Mouse (Mus musculus) hindbrain, embryonic 10.5 days (tissue): ENCODE measurements around the gene Rae1. TPM values are rescaled to one million over a fixed set of nuclear protein-coding genes. Genes with fewer than 3 reads are reported as not detected.

Source experiments
- DNase-seq: peaks from one replicate; pipeline ENCODE4 v3.0.0-alpha.2; 2017; ENCODE audit warnings: low spot score
- H3K27ac ChIP-seq: fragments of 300-500 bp; sonication (generic); 2 replicates; pipeline ENCODE4 v1.5.1; 2016; ENCODE audit warnings: mild to moderate bottlenecking, moderate library complexity
- H3K27me3 ChIP-seq: fragments of 300-500 bp; sonication (generic); 2 replicates; pipeline ENCODE4 v1.6.1; 2016; ENCODE audit warnings: mild to moderate bottlenecking; ENCODE audit not compliant: poor library complexity, insufficient read depth, severe bottlenecking
- H3K36me3 ChIP-seq: fragments of 300-500 bp; sonication (generic); 2 replicates; pipeline ENCODE4 v1.6.1; 2016; ENCODE audit warnings: mild to moderate bottlenecking, moderate library complexity
- H3K4me1 ChIP-seq: fragments of 300-500 bp; sonication (generic); replicated peaks from 2 replicates; pipeline ENCODE4 v1.6.1; 2016; ENCODE audit warnings: mild to moderate bottlenecking
- H3K4me3 ChIP-seq: fragments of 300-500 bp; sonication (generic); 2 replicates; pipeline ENCODE4 v1.5.1; 2016; ENCODE audit warnings: mild to moderate bottlenecking, moderate library complexity
- H3K9me3 ChIP-seq: fragments of 300-500 bp; sonication (generic); 2 replicates; pipeline ENCODE4 v1.6.1; 2016; ENCODE audit warnings: mild to moderate bottlenecking, moderate library complexity
- WGBS: fragments of 180-500 bp; shearing (Covaris S2); methylation state at CpG from one replicate; pipeline ENCODE4 v1.1.7; 2016; 5-methylcytosine and 5-hydroxymethylcytosine counted together
- polyA plus RNA-seq: library from polyadenylated mRNA; unstranded; fragments of >200 nt; fragmentation: Nextera tagmentation; extraction: Ambion mirVana; gene quantifications from 2 replicates; pipeline ENCODE4 v1.2.1, GENCODE M21; 2016

The Rae1 gene
- polyA plus RNA-seq, 1 experiment from 2014 or later, result 158 TPM

DNA sequence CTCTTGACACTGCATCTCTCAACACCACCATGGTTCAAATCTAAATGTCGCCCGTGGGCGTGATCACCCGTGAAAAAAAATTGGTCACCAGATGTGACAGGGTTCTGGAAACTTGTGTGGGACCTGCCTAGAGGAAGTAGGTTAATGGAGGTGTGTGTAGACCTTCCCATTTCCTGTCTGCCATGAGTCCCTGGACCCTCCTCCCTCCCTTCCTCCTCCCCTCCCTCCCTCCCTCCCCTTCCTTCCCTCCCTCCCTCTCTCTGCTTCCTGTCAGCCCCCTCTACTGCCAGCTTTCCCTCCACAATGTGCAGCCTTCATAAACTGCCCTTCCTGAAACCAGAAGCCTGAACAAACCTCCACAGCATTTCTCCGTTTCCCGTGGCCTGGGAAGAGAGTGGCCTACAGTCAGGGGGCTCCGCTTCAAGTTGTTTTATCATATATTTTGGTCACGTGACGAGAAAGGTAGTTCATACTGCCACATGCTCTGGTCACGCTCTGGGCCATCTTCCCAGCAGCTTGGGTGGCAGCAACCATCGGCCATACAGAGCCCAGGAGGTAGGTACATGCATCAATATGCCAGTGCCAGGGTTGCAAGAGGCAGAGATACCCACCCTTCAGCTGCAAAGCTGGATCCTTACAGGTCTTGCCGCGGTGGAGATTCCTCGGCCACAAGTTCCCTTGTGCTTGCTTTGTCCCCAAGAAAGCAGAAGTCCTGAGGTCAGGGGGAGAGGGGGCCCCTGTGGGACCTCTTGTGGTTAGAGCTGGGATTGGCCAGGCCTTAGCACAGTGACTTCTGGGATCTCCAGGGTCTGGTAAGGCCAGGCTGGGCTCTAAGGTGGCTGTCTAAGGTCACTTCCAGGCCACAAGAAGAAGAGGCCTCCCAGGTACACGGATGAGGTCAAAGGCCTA is 61.8 kb downstream of the Rae1 start:
- Histone ChIP-seq H3K27me3 (no peaks in the 10 kb centered on the region), H3K27ac (peak overlapping the region; percentile 54), H3K9me3 (no peaks in the 10 kb centered on the region), H3K4me3 (no peak overlapping the region), H3K36me3 (no peaks in the 10 kb centered on the region), H3K4me1 (peaks cover 44% of the 10 kb centered on the region)
- 80% methylated on average over 15 of the region's 15 CpGs for WGBS
- no peak for DNase-seq

DNA sequence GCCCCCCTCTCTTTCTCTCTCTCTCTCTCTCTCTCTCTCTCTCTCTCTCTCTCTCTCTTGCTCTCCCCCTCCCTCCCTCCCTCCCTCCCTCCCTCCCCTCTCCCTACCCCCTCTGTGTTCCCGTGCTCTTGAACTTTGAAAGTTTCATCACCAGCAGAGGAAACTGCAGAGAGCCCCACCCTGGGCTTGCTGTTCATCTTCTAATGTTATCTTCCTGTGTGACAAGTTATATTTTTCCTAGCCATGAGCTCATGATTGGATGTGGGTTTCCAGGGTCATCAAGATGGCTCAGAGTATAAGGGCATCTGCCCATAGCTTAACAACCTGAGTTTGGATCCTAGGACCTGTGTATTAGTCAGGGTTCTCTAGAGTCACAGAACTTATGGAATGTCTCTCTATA is 63.3 kb downstream of the Rae1 start:
- no peaks in the 10 kb centered on the region for H3K27me3 ChIP-seq
- H3K36me3 ChIP-seq, result no peaks in the 10 kb centered on the region
- no peak for DNase-seq
- WGBS, result 82% methylated on average over 1 of the region's 1 CpGs
- H3K9me3 ChIP-seq, result peaks cover 6% of the 10 kb centered on the region
- peaks cover 29% of the 10 kb centered on the region for H3K4me1 ChIP-seq
- no peak overlapping the region for H3K27ac ChIP-seq
- H3K4me3 ChIP-seq, result no peak overlapping the region

DNA sequence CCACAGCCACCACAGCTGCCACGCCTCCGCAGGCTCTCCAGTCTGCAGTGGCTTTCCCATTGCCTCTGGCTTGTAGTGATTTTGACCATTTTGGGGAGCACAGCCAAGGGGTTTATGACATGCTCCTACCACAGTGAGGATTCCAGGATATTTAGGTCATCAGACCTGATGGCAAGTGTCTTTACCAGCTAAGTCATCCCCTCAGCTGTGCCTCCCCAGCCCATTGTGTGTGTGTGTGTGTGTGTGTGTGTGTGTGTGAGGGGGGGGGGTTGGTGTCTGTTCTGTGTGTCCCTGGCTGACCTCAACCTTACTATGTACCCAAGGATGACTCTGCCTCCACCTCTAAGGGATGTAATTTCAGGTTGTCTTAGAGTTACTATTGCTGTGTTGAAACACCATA is 64.9 kb downstream of the Rae1 start:
- H3K9me3 ChIP-seq, result peaks cover 10% of the 10 kb centered on the region
- H3K4me1 ChIP-seq, result peaks cover 22% of the 10 kb centered on the region
- DNase-seq, result no peak
- WGBS, result 86% methylated on average over 2 of the region's 2 CpGs
- no peak overlapping the region for H3K27ac ChIP-seq
- H3K36me3 ChIP-seq, result no peaks in the 10 kb centered on the region
- no peaks in the 10 kb centered on the region for H3K27me3 ChIP-seq
- no peak overlapping the region for H3K4me3 ChIP-seq

Other genes starting within 250 kb of the Rae1 start
- 12.9 and 14.8 TPM in 2 replicates for gene Bmp7, start 59.8 kb upstream of the Rae1 start, polyA plus RNA-seq
- gene Spo11, start 22.4 kb upstream of the Rae1 start, polyA plus RNA-seq, result 0.47 and 0.49 TPM in 2 replicates
- 92.3 and 95.9 TPM in 2 replicates for gene Rbm38, start 20.4 kb downstream of the Rae1 start, polyA plus RNA-seq
- gene Ctcfl, start 119.4 kb downstream of the Rae1 start, polyA plus RNA-seq, result 0.04 and 0.10 TPM in 2 replicates
- gene Pck1, start 152.9 kb downstream of the Rae1 start, polyA plus RNA-seq, result not detected in 2 replicates
- gene Zbp1, start 218.8 kb downstream of the Rae1 start, polyA plus RNA-seq, result 0.17 and 0.73 TPM in 2 replicates